Mouse (Mus musculus) cerebellum, adult 2 months (tissue): Measurements from ENCODE around the gene Avil.
A peak's percentile ranks its signal among the peaks of the same experiment; 100 is the strongest.

ENCODE experiments used
- CTCF ChIP-seq: fragments of 200-500 bp; IDR thresholded peaks from 2 replicates; pipeline ENCODE4 v1.5.1; 2011; ENCODE audit warnings: low read depth, mild to moderate bottlenecking, control low read depth, low read length, moderate library complexity, borderline replicate concordance; ENCODE audit not compliant: insufficient read depth
- POLR2A ChIP-seq: fragments of 200-500 bp; IDR thresholded peaks from 2 replicates; pipeline ENCODE4 v1.6.1; 2011; ENCODE audit warnings: low read length, control low read depth, borderline replicate concordance; ENCODE audit not compliant: insufficient read depth

GRCm38 (mm10) chr10:127049395-127050118 lies 49.0 kb downstream of the Avil start:
- no peak for TF ChIP-seq POLR2A
- TF ChIP-seq CTCF = peak; percentile 32; the same call in 1 of the 2 replicates
